Mouse (Mus musculus) macrophage (primary cell): Measurements from ENCODE around the gene Ugt1a10. TPM values are rescaled to one million over a fixed set of nuclear protein-coding genes. Genes with fewer than 3 reads are reported as not detected.
"Not testable (repeated sequence)": the region's sequence is repeated elsewhere in the genome, so short reads cannot be mapped to it uniquely, and the experiment has no call there.

Source experiments
- H3K27ac ChIP-seq: fragments of 350-480 bp; formaldehyde crosslinking; 2 replicates; pipeline ENCODE4 v1.9.0; 2021
- H3K36me3 ChIP-seq: fragments of 350-480 bp; formaldehyde crosslinking; 2 replicates; pipeline ENCODE4 v1.9.0; 2021; ENCODE audit errors: inconsistent target
- H3K4me3 ChIP-seq: fragments of 350-480 bp; formaldehyde crosslinking; 2 replicates; pipeline ENCODE4 v1.9.0; 2021; ENCODE audit errors: inconsistent target
- H3K79me2 ChIP-seq: fragments of 350-480 bp; formaldehyde crosslinking; 2 replicates; pipeline ENCODE4 v1.9.0; 2021; ENCODE audit errors: inconsistent target
- WGBS: methylation state at CpG from one replicate; pipeline ENCODE4 v1.1.7; 2026; ENCODE audit warnings: inconsistent platforms; ENCODE audit not compliant: missing documents; 5-methylcytosine and 5-hydroxymethylcytosine counted together
- polyA plus RNA-seq: library from polyadenylated mRNA; stranded (reverse); fragments of 250-400 nt; gene quantifications from 3 replicates; pipeline ENCODE4 v1.2.4, GENCODE M21; 2018; ENCODE audit warnings: inconsistent platforms
- total RNA-seq, 78 experiments: library from RNA; depleted of rRNA; stranded (reverse); fragments of 250-400 nt; gene quantifications; 1 replicate in 9 of 78; 2 replicates in 24 of 78; 3 replicates in 43 of 78; 4 replicates in 2 of 78; pipeline ENCODE4 v1.2.4; 2018; ENCODE audit warnings: inconsistent platforms in 56 of 78

The Ugt1a10 gene
- total RNA-seq (2018; cell fraction: chromatin; rRNA removed): not detected
- total RNA-seq (2018; cell fraction: cytosol; rRNA removed): not detected
- 1 to 10 TPM in 1 of 26 experiments, not detected in 25; 2.0 TPM for total RNA-seq (2018; cell fraction: nucleus; rRNA removed)
- polyA plus RNA-seq: not detected in 3 replicates

- WGBS: 100% methylated on average over 1 of the region's 1 CpGs
- no peak within 1 kb of the TSS for H3K27ac ChIP-seq
- no peak within 1 kb of the TSS for H3K4me3 ChIP-seq
- no peaks in the 10 kb centered on the region for H3K36me3 ChIP-seq
- H3K79me2 ChIP-seq: no peaks in the 10 kb centered on the region
Observed at GRCm38 (mm10) chr1:88055088-88055487, at the start of gene Ugt1a10. TSS of gene Ugt1a10 (plus strand) at chr1:88055388.

GRCm38 (mm10) chr1:88007692-88008210 lies 47.4 kb upstream of the Ugt1a10 start:
- Histone ChIP-seq H3K36me3 (peaks cover 6% of the 10 kb centered on the region; the same call in 1 of the 2 replicates), H3K79me2 (peaks cover 4% of the 10 kb centered on the region; the same call in 1 of the 2 replicates), H3K27ac (peak overlapping the region; percentile 44), H3K4me3 (peak overlapping the region; percentile 52)
- 10% methylated on average over 5 of the region's 5 CpGs for WGBS

GRCm38 (mm10) chr1:88008211-88008697 lies 46.9 kb upstream of the Ugt1a10 start, which contains the start of gene Usp40:
TSS of gene Usp40 (minus strand) at chr1:88008551.
- WGBS: under 1% methylated on average over 45 of the region's 45 CpGs

GRCm38 (mm10) chr1:88008735-88009134 lies 46.5 kb upstream of the Ugt1a10 start:
- peak overlapping the region; percentile 52 for H3K4me3 ChIP-seq

More at GRCm38 (mm10) chr1:88008211-88008697, 46.9 kb upstream of the Ugt1a10 start, which contains the start of gene Usp40:
- Histone ChIP-seq H3K36me3 (peaks cover under 1% of the 10 kb centered on the region; the same call in 1 of the 2 replicates), H3K79me2 (peaks cover 4% of the 10 kb centered on the region; the same call in 1 of the 2 replicates), H3K27ac (peak within 1 kb of the TSS; percentile 44), H3K4me3 (peak within 1 kb of the TSS; percentile 52)

GRCm38 (mm10) chr1:88009521-88009920 lies 45.7 kb upstream of the Ugt1a10 start:
- no peak overlapping the region for H3K4me3 ChIP-seq
- no peaks in the 10 kb centered on the region; the same call in 1 of the 2 replicates for H3K36me3 ChIP-seq
- H3K27ac ChIP-seq: no peak overlapping the region
- H3K79me2 ChIP-seq: peaks cover 4% of the 10 kb centered on the region; the same call in 1 of the 2 replicates
- WGBS: 83% methylated on average over 3 of the region's 3 CpGs

More at GRCm38 (mm10) chr1:88008735-88009134, 46.5 kb upstream of the Ugt1a10 start:
- Histone ChIP-seq H3K27ac (0 out of 2 replicates have a peak overlapping the region, but pooled peaks have one; percentile 40), H3K36me3 (no peaks in the 10 kb centered on the region; the same call in 1 of the 2 replicates), H3K79me2 (peaks cover 4% of the 10 kb centered on the region; the same call in 1 of the 2 replicates)
- WGBS: 62% methylated on average over 4 of the region's 4 CpGs

- Histone ChIP-seq H3K79me2 (no peaks in the 10 kb centered on the region), H3K4me3 (no peak overlapping the region), H3K36me3 (no peaks in the 10 kb centered on the region), H3K27ac (no peak overlapping the region)
- WGBS: 76% methylated on average over 3 of the region's 3 CpGs
Observed at GRCm38 (mm10) chr1:88013726-88014125, 41.5 kb upstream of the Ugt1a10 start.

GRCm38 (mm10) chr1:88014194-88014593 lies 41.0 kb upstream of the Ugt1a10 start:
- H3K79me2 ChIP-seq: no peaks in the 10 kb centered on the region
- H3K27ac ChIP-seq: no peak overlapping the region
- no peaks in the 10 kb centered on the region for H3K36me3 ChIP-seq
- H3K4me3 ChIP-seq: no peak overlapping the region
- WGBS: 85% methylated on average over 4 of the region's 4 CpGs

GRCm38 (mm10) chr1:88014671-88015070 lies 40.5 kb upstream of the Ugt1a10 start:
- Histone ChIP-seq H3K4me3 (no peak overlapping the region), H3K36me3 (no peaks in the 10 kb centered on the region), H3K79me2 (no peaks in the 10 kb centered on the region), H3K27ac (no peak overlapping the region)
- 94% methylated on average over 4 of the region's 4 CpGs for WGBS

- WGBS: 89% methylated on average over 6 of the region's 6 CpGs
- no peak overlapping the region for H3K4me3 ChIP-seq
- no peak overlapping the region for H3K27ac ChIP-seq
- no peaks in the 10 kb centered on the region for H3K36me3 ChIP-seq
- no peaks in the 10 kb centered on the region for H3K79me2 ChIP-seq
Observed at GRCm38 (mm10) chr1:88015371-88015770, 39.8 kb upstream of the Ugt1a10 start.

- WGBS: 88% methylated on average over 3 of the region's 3 CpGs
- not testable (repeated sequence) for H3K79me2 ChIP-seq, H3K27ac ChIP-seq, H3K36me3 ChIP-seq, H3K4me3 ChIP-seq
Observed at GRCm38 (mm10) chr1:88025244-88025643, 29.9 kb upstream of the Ugt1a10 start.

GRCm38 (mm10) chr1:88043044-88043443 lies 12.1 kb upstream of the Ugt1a10 start:
- no CpG with 5 or more reads among the region's 2 CpGs for WGBS
- not testable (repeated sequence) for H3K4me3 ChIP-seq

GRCm38 (mm10) chr1:88044832-88045437 lies 10.3 kb upstream of the Ugt1a10 start:
- H3K27ac ChIP-seq, H3K36me3 ChIP-seq, H3K79me2 ChIP-seq, H3K4me3 ChIP-seq: not testable (repeated sequence)
- 100% methylated on average over 1 of the region's 5 CpGs for WGBS

More at GRCm38 (mm10) chr1:88043044-88043443, 12.1 kb upstream of the Ugt1a10 start:
- not testable (repeated sequence) for H3K27ac ChIP-seq, H3K79me2 ChIP-seq, H3K36me3 ChIP-seq

- H3K79me2 ChIP-seq, H3K36me3 ChIP-seq, H3K27ac ChIP-seq, H3K4me3 ChIP-seq: not testable (repeated sequence)
- 74% methylated on average over 2 of the region's 2 CpGs for WGBS
Observed at GRCm38 (mm10) chr1:88047408-88047807, 7.8 kb upstream of the Ugt1a10 start.

- not testable (repeated sequence) for H3K4me3 ChIP-seq, H3K36me3 ChIP-seq, H3K79me2 ChIP-seq, H3K27ac ChIP-seq
- WGBS: no CpG with 5 or more reads among the region's 2 CpGs
Observed at GRCm38 (mm10) chr1:88066472-88067102, 11.4 kb downstream of the Ugt1a10 start.
